Mouse (Mus musculus): ENCODE measurements around the gene Hoxb5.
A peak's percentile ranks its signal among the peaks of the same experiment; 100 is the strongest.

Gene Hoxb5

GRCm38 (mm10) chr11:96341701-96342575, 38.8 kb downstream of the Hoxb5 start:
- peak; percentile 40 for DNase-seq (ENCODE audit: inconsistent ontology term)

- no peak for DNase-seq (ENCODE audit: inconsistent ontology term)
Observed at GRCm38 (mm10) chr11:96342576-96342930, 39.4 kb downstream of the Hoxb5 start.

- no peak for DNase-seq (ENCODE audit: inconsistent ontology term)
Observed at GRCm38 (mm10) chr11:96343206-96343745, 40.1 kb downstream of the Hoxb5 start.

- DNase-seq (ENCODE audit: inconsistent ontology term): no peak
Observed at GRCm38 (mm10) chr11:96344061-96344877, 41.1 kb downstream of the Hoxb5 start.

GRCm38 (mm10) chr11:96344878-96345159, 41.7 kb downstream of the Hoxb5 start:
- no peak for DNase-seq (ENCODE audit: inconsistent ontology term)

- no peak for DNase-seq (ENCODE audit: inconsistent ontology term)
Observed at GRCm38 (mm10) chr11:96345220-96345892, 42.2 kb downstream of the Hoxb5 start.

- no peak for DNase-seq (ENCODE audit: inconsistent ontology term)
Observed at GRCm38 (mm10) chr11:96345893-96346806, 43.0 kb downstream of the Hoxb5 start.

GRCm38 (mm10) chr11:96346916-96347520, 43.9 kb downstream of the Hoxb5 start:
- DNase-seq (ENCODE audit: inconsistent ontology term): no peak

- DNase-seq (ENCODE audit: inconsistent ontology term): no peak
Observed at GRCm38 (mm10) chr11:96347717-96348116, 44.6 kb downstream of the Hoxb5 start.

GRCm38 (mm10) chr11:96348141-96348928, 45.2 kb downstream of the Hoxb5 start:
- DNase-seq (ENCODE audit: inconsistent ontology term): no peak

GRCm38 (mm10) chr11:96348988-96349387, 45.9 kb downstream of the Hoxb5 start:
- DNase-seq (ENCODE audit: inconsistent ontology term): no peak

- no peak for DNase-seq (ENCODE audit: inconsistent ontology term)
Observed at GRCm38 (mm10) chr11:96349491-96350340, 46.6 kb downstream of the Hoxb5 start.

- DNase-seq (ENCODE audit: inconsistent ontology term): no peak
Observed at GRCm38 (mm10) chr11:96350341-96350624, 47.1 kb downstream of the Hoxb5 start, which contains the start of gene Hoxb2. Hoxb2 (plus strand) TSS chr11:96350525.

- no peak for DNase-seq (ENCODE audit: inconsistent ontology term)
Observed at GRCm38 (mm10) chr11:96350791-96351190, 47.7 kb downstream of the Hoxb5 start.

GRCm38 (mm10) chr11:96351312-96351711, 48.2 kb downstream of the Hoxb5 start:
- DNase-seq (ENCODE audit: inconsistent ontology term): no peak

- no peak for DNase-seq (ENCODE audit: inconsistent ontology term)
Observed at GRCm38 (mm10) chr11:96351831-96352230, 48.7 kb downstream of the Hoxb5 start.

- DNase-seq (ENCODE audit: inconsistent ontology term): peak; percentile 14
Observed at GRCm38 (mm10) chr11:96352691-96353521, 49.8 kb downstream of the Hoxb5 start.

GRCm38 (mm10) chr11:96353522-96353841, 50.3 kb downstream of the Hoxb5 start:
- peak; percentile 25 for DNase-seq (ENCODE audit: inconsistent ontology term)
